Mouse (Mus musculus): ENCODE results near the gene Havcr2.

The Havcr2 gene

DNA sequence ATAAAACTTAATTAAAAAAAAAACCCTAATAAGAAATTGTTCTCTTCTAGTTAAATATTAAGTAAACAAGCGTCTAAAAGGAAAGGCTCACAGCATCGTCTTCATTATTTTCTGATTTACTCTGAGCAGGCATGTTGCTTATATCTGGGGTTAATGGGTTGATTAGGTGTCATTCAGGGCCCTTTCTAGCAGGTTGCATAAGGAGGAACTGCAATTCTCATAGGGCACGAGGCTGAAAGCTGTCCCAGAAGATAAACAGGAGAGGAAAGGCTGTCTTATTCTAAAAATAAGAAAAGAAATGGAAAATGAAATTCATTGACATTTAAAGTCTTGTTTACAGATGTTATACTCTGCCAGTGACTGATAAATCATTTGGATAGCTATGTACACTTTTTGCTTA is 5.2 kb downstream of the Havcr2 start:
- in situ Hi-C loops (cut with MboI, MseI) = loop anchor here (10.0 kb wide), 1 partner anchor 275 kb away; the partner anchor contains the start of gene Havcr1

DNA sequence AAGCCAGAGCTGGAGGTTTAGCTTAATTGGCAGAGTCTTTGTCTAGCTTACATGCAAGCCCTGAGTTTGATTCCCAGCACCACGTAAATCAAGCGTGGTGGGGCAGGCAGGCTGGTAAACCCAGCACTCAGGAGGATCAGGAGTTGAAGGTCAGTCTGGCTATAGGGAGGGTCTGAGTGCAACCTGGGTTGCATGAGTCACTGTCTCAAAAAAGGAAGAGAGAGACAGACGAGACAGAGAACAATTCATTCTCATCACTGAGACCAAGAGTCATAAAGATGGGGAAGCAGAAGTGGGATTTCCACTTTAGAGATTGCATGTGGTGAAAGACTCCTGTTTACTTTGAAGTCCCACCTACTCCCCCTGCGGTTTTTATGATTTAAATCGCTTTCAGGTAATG is 6.6 kb downstream of the Havcr2 start:
- in situ Hi-C loops (cut with MboI, MseI) = no loop called here

DNA sequence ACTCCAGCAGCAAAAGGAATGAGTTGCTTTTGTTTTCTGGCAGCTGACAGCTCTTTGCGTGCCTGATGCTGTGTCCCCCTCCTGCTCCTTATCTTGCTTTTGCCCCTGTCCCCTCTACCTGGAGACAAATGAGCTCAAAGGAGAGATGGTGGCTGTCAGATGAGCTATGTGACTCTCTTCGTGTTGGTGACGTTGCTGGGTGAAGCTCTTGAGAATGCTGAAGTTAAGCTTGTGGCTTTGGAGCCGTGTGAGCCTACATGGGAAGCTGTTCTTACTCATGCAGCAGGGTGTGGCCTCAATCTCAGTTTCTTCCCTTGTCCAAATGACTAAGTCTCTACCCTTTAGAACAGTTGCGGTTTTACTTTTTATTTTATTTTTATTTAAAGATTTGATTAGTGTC is 7.2 kb downstream of the Havcr2 start:
- in situ Hi-C loops (cut with MboI, MseI) = no loop called here

DNA sequence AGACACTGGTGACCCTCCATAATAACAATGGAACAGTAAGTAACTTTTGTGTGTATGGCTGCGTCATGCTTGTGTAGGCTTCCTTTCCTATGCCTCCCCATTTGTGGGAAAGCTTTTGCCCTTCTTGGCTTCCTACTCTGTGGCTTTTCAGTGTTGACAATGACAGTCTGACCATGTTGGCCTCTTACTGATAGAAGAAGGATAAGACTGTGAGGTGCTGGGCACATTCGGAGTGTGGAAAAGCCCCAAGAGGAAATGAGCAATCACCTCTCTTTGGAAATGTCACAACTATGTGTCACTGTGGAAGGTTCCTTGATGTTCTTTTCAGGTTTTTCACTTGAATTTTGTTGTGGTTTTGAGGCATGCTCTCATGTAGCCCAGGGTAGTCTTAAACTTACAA is 12.1 kb downstream of the Havcr2 start:
- in situ Hi-C loops (cut with MboI, MseI) = no loop called here

DNA sequence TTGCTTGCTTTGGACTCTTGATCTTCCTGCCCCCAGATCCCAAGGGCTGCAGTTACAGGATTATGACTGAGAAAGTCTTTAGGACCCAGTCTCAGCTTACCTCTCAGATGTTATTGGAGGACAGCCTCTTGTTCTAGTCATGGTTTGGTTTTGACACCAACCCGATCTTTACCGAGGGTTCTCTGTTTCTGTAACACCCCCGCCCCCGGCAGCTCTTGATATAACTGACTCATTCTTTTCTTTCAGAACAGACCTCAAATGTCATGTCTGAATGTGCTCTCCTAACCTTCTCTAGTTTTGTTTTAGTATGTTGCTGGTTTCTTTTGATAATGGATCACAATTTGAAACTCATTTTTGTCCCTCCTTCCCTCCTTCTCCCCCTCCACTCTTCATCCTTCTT is 19.5 kb downstream of the Havcr2 start:
- in situ Hi-C loops (cut with MboI, MseI) = no loop called here

DNA sequence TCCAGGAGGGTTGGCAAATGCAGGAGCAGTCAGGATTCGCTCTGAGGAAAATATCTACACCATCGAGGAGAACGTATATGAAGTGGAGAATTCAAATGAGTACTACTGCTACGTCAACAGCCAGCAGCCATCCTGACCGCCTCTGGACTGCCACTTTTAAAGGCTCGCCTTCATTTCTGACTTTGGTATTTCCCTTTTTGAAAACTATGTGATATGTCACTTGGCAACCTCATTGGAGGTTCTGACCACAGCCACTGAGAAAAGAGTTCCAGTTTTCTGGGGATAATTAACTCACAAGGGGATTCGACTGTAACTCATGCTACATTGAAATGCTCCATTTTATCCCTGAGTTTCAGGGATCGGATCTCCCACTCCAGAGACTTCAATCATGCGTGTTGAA is 24.6 kb downstream of the Havcr2 start:
- in situ Hi-C loops (cut with MboI, MseI) = no loop called here

DNA sequence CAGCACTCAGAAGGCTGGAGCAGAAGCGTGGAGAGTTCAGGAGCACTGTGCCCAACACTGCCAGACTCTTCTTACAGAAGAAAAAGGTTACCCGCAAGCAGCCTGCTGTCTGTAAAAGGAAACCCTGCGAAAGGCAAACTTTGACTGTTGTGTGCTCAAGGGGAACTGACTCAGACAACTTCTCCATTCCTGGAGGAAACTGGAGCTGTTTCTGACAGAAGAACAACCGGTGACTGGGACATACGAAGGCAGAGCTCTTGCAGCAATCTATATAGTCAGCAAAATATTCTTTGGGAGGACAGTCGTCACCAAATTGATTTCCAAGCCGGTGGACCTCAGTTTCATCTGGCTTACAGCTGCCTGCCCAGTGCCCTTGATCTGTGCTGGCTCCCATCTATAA is 25.8 kb downstream of the Havcr2 start:
- in situ Hi-C loops (cut with MboI, MseI) = loop anchor here (5.0 kb wide), 1 partner anchor 42 kb away; the partner anchor contains the start of gene Gm12169

DNA sequence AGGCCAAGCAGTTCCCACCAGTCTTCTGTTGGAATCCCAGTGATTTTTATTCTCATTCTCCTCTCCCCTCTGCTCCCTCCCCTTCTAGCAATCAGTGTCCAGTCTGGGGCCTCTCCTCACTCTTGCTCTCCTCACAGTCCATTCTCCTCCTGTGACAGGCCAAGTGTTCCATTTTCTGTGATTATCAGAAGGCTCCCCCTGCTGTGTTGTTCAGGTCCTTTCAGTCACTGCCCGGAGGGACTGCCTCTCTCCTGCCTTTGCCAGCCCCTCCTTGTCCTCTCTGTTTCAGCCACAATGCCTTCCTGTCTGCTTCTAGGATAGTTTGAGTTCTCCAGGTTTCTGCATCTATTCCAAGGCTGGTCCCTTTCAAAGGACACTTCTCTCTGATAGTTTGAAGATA is 33.5 kb downstream of the Havcr2 start:
- in situ Hi-C loops (cut with MboI, MseI) = no loop called here

DNA sequence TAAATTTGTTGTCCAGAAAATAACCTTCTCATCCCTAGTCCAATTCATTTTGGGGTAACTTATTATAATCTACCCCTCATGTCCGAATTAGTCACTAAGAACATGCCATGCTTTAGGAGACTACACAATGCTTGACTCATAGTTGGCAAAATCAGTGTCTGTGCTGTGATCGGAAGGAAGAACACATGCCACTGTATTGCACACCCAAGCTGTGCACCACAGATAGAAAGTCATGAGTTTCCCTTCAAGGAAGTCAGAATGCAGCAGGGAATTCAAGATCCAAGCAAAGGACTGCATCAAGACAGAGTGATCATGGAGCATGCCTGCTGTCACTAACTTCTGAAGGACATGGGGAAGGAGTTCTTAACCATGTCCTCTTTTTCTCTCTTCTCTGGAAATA is 33.9 kb downstream of the Havcr2 start:
- in situ Hi-C loops (cut with MboI, MseI) = no loop called here

DNA sequence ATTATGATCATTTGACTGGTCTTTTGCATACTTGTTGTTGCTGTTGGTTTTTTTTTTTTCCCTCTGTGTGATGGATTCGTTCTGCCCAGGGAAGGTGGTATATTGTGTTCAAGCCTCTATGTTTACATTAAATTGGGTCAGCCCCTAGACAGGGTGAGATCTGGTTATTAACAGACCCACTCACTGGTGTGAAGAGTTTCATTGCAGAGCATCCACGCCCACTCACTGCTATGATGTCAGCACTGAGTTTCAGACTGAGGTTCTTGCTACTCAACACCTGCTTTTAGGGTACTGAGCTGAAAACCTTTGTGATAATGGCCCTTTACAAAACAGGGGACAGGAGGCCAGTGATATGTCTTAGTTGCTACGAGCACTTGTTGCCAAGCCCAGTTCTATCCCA is 52.4 kb downstream of the Havcr2 start:
- in situ Hi-C loops (cut with MboI, MseI) = no loop called here

DNA sequence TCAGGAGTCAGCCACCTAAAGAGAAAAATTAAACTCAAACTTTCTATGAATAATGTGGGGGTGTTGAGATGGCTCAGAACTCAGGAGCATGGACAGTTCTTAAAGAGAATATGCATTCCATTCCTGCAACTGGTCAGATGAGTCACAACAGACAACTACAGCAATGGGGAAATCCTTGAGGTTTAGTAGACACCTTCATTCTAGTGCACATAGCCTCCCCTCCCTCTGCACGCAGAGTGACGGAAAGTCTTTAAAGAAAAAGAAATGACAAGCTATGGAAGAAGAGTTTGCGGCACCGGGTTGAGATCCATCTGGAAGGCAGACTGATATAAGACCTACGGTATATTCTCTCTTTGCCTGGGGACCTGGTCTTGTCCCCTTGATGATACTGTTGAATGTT is 55.2 kb downstream of the Havcr2 start:
- in situ Hi-C loops (cut with MboI, MseI) = no loop called here

DNA sequence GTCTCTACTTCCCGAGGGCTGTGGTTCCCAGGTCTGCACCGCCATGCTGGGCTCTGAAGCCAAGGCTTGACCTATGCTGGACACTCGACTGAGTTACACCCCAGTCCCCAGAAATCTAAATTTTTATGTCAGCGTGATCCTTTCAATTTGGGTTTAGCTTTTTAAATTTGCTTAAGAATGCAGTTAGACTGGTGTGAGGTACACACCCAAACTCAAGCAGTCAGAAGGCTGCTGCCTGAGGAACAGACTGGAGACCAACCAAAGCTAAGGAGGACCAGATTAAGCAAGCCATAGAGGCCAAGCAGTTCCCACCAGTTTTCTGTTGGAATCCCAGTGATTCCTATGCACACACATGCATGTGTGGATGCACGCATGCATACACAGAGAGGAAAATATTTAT is 66.6 kb downstream of the Havcr2 start:
- in situ Hi-C loops (cut with MboI, MseI) = loop anchor here (5.0 to 10.0 kb wide), 3 partner anchors 39 to 211 kb away; no protein-coding TSS in a partner anchor

DNA sequence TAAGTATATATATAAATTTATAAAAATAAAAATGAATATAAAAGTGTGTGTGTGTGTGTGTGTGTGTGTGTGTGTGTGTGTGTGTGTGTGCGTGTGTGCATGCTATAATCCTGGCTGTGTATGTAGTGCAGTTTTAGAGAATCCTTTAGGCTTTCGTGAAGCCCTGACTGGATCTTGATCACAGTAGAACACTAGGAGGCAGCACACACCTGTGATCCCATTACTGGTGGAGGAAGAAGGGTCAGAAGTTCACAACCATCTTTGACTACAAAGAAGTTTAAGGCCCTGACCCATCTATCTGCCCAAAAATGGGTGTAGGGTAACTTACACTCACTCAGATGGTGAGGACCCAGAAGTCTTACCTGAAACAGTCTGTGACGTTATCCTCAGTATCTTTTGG is 68.0 kb downstream of the Havcr2 start:
- in situ Hi-C loops (cut with MboI, MseI) = loop anchor here (5.0 to 10.0 kb wide), 3 partner anchors 40 to 210 kb away; no protein-coding TSS in a partner anchor

DNA sequence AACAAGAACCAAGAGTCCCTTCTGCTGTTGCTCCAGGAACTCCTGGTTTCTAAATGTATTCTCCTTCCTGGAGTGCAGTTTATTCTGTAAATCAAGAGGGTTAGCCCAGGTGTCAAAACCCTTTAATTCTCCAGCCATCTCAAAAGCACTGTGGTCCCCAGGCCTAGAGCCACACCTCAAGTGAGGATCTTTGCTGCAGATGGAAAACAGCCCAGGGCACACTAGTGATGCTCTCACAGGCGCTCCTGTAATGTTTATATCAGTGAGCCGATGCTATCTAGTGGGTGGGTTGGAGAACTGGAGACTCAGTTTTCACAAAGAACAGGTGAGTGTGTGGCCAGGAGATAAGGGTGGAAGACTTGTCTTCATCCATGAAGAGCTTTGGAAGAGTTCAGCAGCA is 69.2 kb downstream of the Havcr2 start, which contains the start of gene Gm12169:
Gene Gm12169 (plus strand): TSS at position 301 of the 400 bp plus-strand sequence.
- in situ Hi-C loops (cut with MboI, MseI) = loop anchor here (5.0 to 10.0 kb wide), 3 partner anchors 42 to 208 kb away; no protein-coding TSS in a partner anchor

DNA sequence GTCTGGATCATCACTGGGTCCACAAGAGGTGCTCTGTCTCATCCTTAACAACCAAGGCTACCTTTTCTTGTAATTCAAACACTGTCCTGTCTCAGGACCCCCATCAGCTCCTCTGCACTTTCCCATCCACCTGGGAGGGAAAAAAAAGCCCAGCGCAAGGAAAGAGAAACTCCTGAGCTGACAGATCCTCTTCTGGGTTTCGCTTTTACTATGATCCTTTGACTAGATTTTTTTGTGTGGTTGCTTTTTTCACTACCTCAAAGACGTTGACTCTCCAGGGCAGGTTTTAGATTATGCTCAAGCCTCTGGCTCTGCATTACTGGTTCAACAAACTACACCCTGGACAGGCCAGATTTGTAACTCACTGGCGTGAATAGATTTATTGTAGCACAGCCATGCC is 75.4 kb downstream of the Havcr2 start:
- in situ Hi-C loops (cut with MboI, MseI) = no loop called here
